Mouse (Mus musculus) stomach, postnatal 0 days (tissue): ENCODE results near the gene Smarcb1. TPM values are rescaled to one million over a fixed set of nuclear protein-coding genes. Genes with fewer than 3 reads are reported as not detected.
A peak's percentile ranks its signal among the peaks of the same experiment; 100 is the strongest.
"Not testable (repeated sequence)": the region's sequence is repeated elsewhere in the genome, so short reads cannot be mapped to it uniquely, and the experiment has no call there.

Source experiments
- ATAC-seq: fragments of 200-750 bp; cut with Nextera tagmentation; 2 replicates; pipeline ENCODE4 v1.8.0; 2017; ENCODE audit not compliant: low FRiP score, low TSS enrichment
- DNase-seq: peaks from one replicate; pipeline ENCODE4 v3.0.0-alpha.2; 2016; ENCODE audit warnings: low spot score
- H3K27ac ChIP-seq: fragments of 300-500 bp; sonication (generic); replicated peaks from 2 replicates; pipeline ENCODE4 v1.5.1; 2014; ENCODE audit warnings: mild to moderate bottlenecking, control low read depth
- H3K27me3 ChIP-seq: fragments of 300-500 bp; sonication (generic); 2 replicates; pipeline ENCODE4 v1.6.1; 2014; ENCODE audit warnings: low read length; ENCODE audit not compliant: control insufficient read depth, insufficient read depth
- H3K36me3 ChIP-seq: fragments of 300-500 bp; sonication (generic); 2 replicates; pipeline ENCODE4 v1.6.1; 2014; ENCODE audit warnings: low read length, mixed read lengths; ENCODE audit not compliant: control insufficient read depth, insufficient read depth
- H3K4me1 ChIP-seq: fragments of 300-500 bp; sonication (generic); replicated peaks from 2 replicates; pipeline ENCODE4 v1.6.1; 2014; ENCODE audit warnings: antibody characterized with exemption; ENCODE audit not compliant: control insufficient read depth, insufficient read depth
- H3K4me2 ChIP-seq: fragments of 300-500 bp; sonication (generic); replicated peaks from 2 replicates; pipeline ENCODE4 v1.6.1; 2014; ENCODE audit warnings: low read depth, mild to moderate bottlenecking, control low read depth, moderate library complexity
- H3K4me3 ChIP-seq: fragments of 300-500 bp; sonication (generic); 2 replicates; pipeline ENCODE4 v1.5.1; 2014; ENCODE audit warnings: low read depth, low read length, control low read depth
- H3K9ac ChIP-seq: fragments of 300-500 bp; sonication (generic); 2 replicates; pipeline ENCODE4 v1.6.1; 2014; ENCODE audit warnings: mild to moderate bottlenecking, low read length, control low read depth, mixed read lengths
- H3K9me3 ChIP-seq: fragments of 300-500 bp; sonication (generic); 2 replicates; pipeline ENCODE4 v1.6.1; 2016; ENCODE audit warnings: low read length; ENCODE audit not compliant: control insufficient read depth
- CTCF ChIP-seq: IDR thresholded peaks from 2 replicates; pipeline ENCODE4 v1.5.1; 2016; ENCODE audit warnings: antibody characterized with exemption, low read depth, mild to moderate bottlenecking, moderate library complexity
- EP300 ChIP-seq: optimal IDR thresholded peaks from 2 replicates; pipeline ENCODE3; 2016; ENCODE audit warnings: antibody characterized with exemption
- WGBS: fragments of 180-500 bp; shearing (Covaris S2); extraction: QIAGEN DNeasy Blood & Tissue Kit; methylation state at CpG from one replicate; pipeline ENCODE4 v1.1.7; 2014; 5-methylcytosine and 5-hydroxymethylcytosine counted together
- polyA plus RNA-seq: library from polyadenylated mRNA; unstranded; fragments of >200 nt; fragmentation: Nextera tagmentation; extraction: Ambion mirVana; gene quantifications from 2 replicates; pipeline ENCODE4 v1.2.1, GENCODE M21; 2015

Smarcb1 gene
- polyA plus RNA-seq, 1 experiment from 2014 or later = 81.9 TPM

DNA sequence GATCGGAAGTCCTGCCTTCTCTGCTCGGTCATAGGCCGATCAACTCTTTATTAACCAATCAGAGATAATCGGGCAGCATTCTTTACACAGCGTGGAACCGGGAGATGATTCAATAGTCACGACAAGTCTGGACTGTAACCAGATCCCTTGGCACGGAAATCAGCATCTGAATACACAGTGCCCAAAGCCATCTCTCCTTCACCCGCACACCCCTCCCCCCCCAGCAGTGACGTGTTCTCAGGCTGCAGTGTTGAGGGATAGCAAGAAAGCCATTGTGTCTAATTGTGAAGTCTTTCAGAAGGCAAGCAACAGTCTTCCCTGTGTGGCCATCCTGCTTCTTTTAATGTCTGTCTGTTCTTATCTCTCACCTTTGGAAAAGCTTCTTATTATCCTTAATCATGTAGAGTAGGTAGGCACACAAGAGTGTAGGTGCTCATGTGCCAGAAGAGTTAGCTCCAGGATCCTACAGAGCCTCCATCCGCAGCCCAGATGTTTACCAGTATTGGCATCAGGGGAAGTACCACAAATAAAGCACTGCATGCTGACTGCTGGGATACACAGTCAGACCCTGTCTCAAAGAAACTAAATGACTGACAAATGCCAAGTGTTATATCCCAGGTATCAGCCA is 48.4 kb downstream of the Smarcb1 start:
- Histone ChIP-seq H3K9ac (no peak overlapping the region), H3K27me3 (no peaks in the 10 kb centered on the region), H3K4me2 (peak overlapping the region; percentile 42), H3K4me3 (peak overlapping the region; percentile 23), H3K36me3 (no peaks in the 10 kb centered on the region), H3K27ac (peak overlapping the region; percentile 67), H3K4me1 (no peaks in the 10 kb centered on the region), H3K9me3 (no peaks in the 10 kb centered on the region)
- TF ChIP-seq EP300 = no peak
- no peak for TF ChIP-seq CTCF
- 2% methylated on average over 11 of the region's 11 CpGs for WGBS
- ATAC-seq (peak; percentile 90), DNase-seq (peak; percentile 66)

DNA sequence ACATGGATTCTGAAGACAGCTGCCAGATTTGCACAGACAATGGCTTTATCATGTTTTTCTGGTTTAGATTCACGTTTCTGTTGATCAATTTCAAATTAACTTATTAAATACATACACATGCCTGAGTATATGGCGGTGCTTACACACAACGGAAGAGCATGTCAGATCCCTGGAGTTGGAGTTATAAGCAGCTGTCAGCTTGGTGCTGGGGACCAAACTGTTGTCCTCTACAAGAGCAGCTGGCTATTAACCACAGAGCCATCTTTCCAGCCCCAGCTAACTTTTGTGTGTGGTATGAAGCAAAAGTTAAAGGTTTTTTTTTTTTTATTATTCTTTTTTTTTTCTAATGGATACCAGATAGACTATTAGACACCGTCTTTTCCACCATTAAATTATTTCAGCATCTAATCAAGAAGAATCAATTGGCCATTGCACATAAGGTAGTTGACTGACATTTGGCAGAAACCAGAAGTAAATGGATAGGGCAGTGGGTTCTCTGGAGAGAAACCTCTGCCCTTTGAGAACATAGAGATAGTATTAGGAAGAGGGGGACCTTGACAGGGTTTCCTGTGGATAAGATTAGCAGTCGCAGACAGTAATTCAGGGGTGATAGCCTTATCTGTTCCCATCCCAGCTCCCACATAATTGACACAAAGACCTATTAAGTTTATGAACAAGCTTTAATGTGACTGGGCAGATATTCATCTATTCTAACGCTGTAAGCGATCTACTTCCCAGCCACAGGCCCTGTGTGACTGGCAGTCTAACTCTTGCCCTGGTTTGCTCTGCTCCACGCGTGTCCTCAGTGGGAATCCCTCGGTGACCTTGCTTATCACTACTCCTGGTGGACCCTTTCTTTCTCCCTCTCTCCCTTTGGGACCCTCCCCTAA is 49.1 kb downstream of the Smarcb1 start:
- TF ChIP-seq EP300 (no peak), CTCF (no peak)
- Histone ChIP-seq H3K9me3 (no peaks in the 10 kb centered on the region), H3K27me3 (no peaks in the 10 kb centered on the region), H3K4me3 (peak overlapping the region; percentile 23), H3K36me3 (no peaks in the 10 kb centered on the region), H3K4me1 (no peaks in the 10 kb centered on the region), H3K27ac (no peak overlapping the region; the same call in 1 of the 2 replicates), H3K9ac (no peak overlapping the region), H3K4me2 (peak overlapping the region; percentile 42)
- DNase-seq (no peak), ATAC-seq (no peak; the same call in 1 of the 2 replicates)
- 35% methylated on average over 10 of the region's 10 CpGs for WGBS

DNA sequence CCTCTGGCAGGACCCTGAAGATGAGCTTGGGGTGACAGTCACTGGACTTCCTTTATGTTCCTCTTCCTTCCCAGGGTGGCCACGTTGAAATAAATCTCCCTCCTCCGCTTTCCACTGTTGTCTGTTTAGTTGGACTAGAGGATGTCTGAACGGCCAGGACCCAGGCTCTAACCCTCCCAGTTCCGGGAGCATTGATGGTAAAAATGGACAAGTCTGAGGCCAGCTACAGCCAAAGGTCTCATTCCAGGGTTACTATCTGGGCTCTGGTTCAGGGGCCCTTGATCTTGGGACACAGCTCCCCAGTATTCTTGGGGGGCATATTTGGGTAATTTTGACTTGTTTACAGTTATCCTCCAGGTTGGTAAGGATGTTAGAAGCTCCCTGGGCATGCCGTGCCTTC is 59.8 kb downstream of the Smarcb1 start:
- 79% methylated on average over 5 of the region's 5 CpGs for WGBS
- Histone ChIP-seq H3K27me3 (no peaks in the 10 kb centered on the region), H3K4me3 (no peak overlapping the region), H3K27ac (no peak overlapping the region), H3K4me1 (no peaks in the 10 kb centered on the region), H3K9ac (no peak overlapping the region), H3K36me3 (0 out of 2 replicates have a peak, but pooled peaks cover 3% of the 10 kb centered on the region), H3K9me3 (no peaks in the 10 kb centered on the region), H3K4me2 (no peak overlapping the region)
- DNase-seq = no peak
- no peak for TF ChIP-seq EP300
- no peak for TF ChIP-seq CTCF
- ATAC-seq = no peak

- no peak overlapping the region for H3K4me3 ChIP-seq
- H3K36me3 ChIP-seq = 0 out of 2 replicates have a peak, but pooled peaks cover 3% of the 10 kb centered on the region
- DNase-seq (no peak), ATAC-seq (no peak)
- H3K27ac ChIP-seq = peak overlapping the region; percentile 83
- H3K9me3 ChIP-seq = no peaks in the 10 kb centered on the region
- H3K9ac ChIP-seq = no peak overlapping the region
- no peak overlapping the region for H3K4me2 ChIP-seq
- H3K4me1 ChIP-seq = no peaks in the 10 kb centered on the region
- WGBS = 33% methylated on average over 7 of the region's 7 CpGs
- no peaks in the 10 kb centered on the region for H3K27me3 ChIP-seq
- TF ChIP-seq EP300 = no peak
- no peak for TF ChIP-seq CTCF
These were observed 60.7 kb downstream of the Smarcb1 start for GRCm38 (mm10) chr10:75860746-75861145.

DNA sequence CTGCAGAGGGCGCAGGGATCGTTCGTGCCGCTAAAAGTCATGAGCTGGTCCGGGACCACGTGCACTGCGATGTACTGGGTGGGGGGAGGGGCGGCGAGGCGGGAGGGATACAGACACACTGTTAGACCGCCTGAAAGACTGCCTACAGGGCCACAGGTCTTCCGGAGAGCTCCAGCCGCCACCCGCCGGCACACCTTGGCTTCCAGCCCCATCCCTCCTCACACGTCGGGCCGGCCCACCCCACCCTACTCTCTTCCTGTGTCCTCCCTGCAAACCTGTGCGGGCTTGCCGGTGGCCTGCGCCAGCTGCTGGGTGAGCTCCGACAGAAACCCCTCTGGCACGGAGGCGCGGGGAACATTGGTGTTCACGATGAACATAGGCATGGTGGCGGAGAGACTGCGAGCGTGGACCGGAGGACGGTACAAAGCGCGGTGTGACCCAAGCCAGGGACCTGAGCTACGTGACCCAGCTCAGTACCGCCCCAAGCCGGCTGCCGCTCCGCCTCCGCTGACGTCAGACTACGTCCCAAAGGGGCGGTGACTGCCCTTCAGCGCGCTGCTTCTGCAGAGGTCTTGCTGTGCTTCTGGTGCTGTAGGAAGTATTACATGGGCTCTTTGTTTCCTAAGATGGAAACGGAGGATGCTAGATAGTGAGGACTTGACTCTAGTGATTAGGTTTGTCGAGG is 61.5 kb downstream of the Smarcb1 start, which contains the start of gene Mif:
Gene Mif, minus strand, starts transcription at position 455 of the 685 bp plus-strand sequence.
- Histone ChIP-seq H3K9ac (peak within 1 kb of the TSS; percentile 74), H3K4me2 (peak within 1 kb of the TSS; percentile 72), H3K4me3 (peak within 1 kb of the TSS; percentile 59), H3K27ac (peak within 1 kb of the TSS; percentile 83)
- H3K9me3 ChIP-seq, H3K4me1 ChIP-seq, H3K27me3 ChIP-seq, H3K36me3 ChIP-seq: not testable (repeated sequence)
- under 1% methylated on average over 34 of the region's 46 CpGs for WGBS
- ATAC-seq = peak; percentile 97
- peak; percentile 96 for DNase-seq
- peak; percentile 24 for TF ChIP-seq CTCF
